Mouse (Mus musculus) MEL (cell line): ENCODE results near the gene Sik3.

Experiments
- CTCF ChIP-seq, 3 experiments: IDR thresholded peaks in 2 of 3; conservative IDR thresholded peaks in 1 of 3; 2 replicates each; pipeline ENCODE4 v1.5.1; 2011 to 2012; ENCODE audit warnings: low read length in 3 of 3, low read depth in 2 of 3, mild to moderate bottlenecking in 2 of 3, improper control_type of control experiment in 1 of 3, inconsistent platforms in 1 of 3, mixed read lengths in 1 of 3, moderate library complexity in 1 of 3; ENCODE audit not compliant: control insufficient read depth in 1 of 3, insufficient read depth in 1 of 3, poor library complexity in 1 of 3, severe bottlenecking in 1 of 3
- MAX ChIP-seq: IDR thresholded peaks from 2 replicates; pipeline ENCODE4 v1.6.1; 2011; ENCODE audit warnings: low read length, improper control_type of control experiment
- MEF2A ChIP-seq: IDR thresholded peaks from 2 replicates; pipeline ENCODE4 v1.6.1; 2014; ENCODE audit warnings: low read depth, mild to moderate bottlenecking, inconsistent platforms, low read length, improper control_type of control experiment; ENCODE audit not compliant: poor library complexity, insufficient replicate concordance, severe bottlenecking; ENCODE audit errors: extremely low read depth
- MYC ChIP-seq: IDR thresholded peaks from 2 replicates; pipeline ENCODE4 v1.6.1; 2011; ENCODE audit warnings: low read depth, mild to moderate bottlenecking, low read length, improper control_type of control experiment, moderate library complexity
- NELFE ChIP-seq: IDR thresholded peaks from 2 replicates; pipeline ENCODE4 v1.6.1; 2011; ENCODE audit warnings: low read depth, low read length, improper control_type of control experiment
- SIN3A ChIP-seq: IDR thresholded peaks from 2 replicates; pipeline ENCODE4 v1.6.1; 2012; ENCODE audit warnings: low read length, improper control_type of control experiment, inconsistent platforms
- USF1 ChIP-seq: IDR thresholded peaks from 2 replicates; pipeline ENCODE4 v1.6.1; 2014; ENCODE audit warnings: low read depth, mild to moderate bottlenecking, inconsistent platforms, low read length, improper control_type of control experiment, moderate library complexity

DNA sequence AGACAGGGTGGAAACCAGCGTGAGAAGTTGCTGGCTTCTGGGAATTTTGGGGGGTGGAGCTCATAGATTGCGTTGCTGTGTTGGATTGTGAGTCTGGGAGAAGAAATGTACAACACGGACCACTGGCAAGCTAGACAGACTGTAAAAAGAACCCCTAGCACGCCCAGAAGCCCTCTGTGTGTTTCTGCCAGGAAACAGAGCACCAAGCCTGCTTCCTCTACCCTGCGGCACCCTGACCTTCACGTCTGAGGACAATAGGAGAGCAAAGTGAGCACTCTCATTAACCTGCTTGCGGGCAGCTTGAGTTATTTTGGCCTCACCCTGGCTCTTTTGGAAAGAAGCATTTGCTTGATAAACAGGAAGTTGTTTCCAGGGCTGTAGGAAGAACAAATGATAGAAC, 137.5 kb downstream of the Sik3 start:
- TF ChIP-seq SIN3A (no peak), CTCF (IDR thresholded peaks at IDR 0.05 in 2 of 3, conservative IDR thresholded peaks at IDR 0.05 in 1 of 3; ENCODE audit: control insufficient read depth in 1 of 3, insufficient read depth in 1 of 3, low read depth in 2 of 3, low read length in 3 of 3, poor library complexity in 1 of 3, severe bottlenecking in 1 of 3) (no peak), MYC (no peak), MEF2A (no peak), MAX (no peak), USF1 (no peak), NELFE (no peak)
